Mouse (Mus musculus): ENCODE measurements around the gene Osgin1. TPM values are rescaled to one million over a fixed set of nuclear protein-coding genes. Genes with fewer than 3 reads are reported as not detected.

Osgin1 gene
- polyA plus RNA-seq, 1 experiment: 115 TPM

- no peak for DNase-seq
- no peak for TF ChIP-seq CTCF (conservative IDR thresholded peaks at IDR 0.05; ENCODE audit: insufficient read depth, insufficient read length, low read depth, low read length)
- no peak for TF ChIP-seq POLR2A (IDR thresholded peaks at IDR 0.05; ENCODE audit: low read depth, low read length)
- Histone ChIP-seq H3K36me3 (ENCODE audit: control insufficient read depth, insufficient read depth, low read length) (no peaks in the 10 kb centered on the region; the same call in 1 of the 2 replicates), H3K27me3 (replicated peaks; ENCODE audit: control insufficient read depth, insufficient read depth, low read length) (no peaks in the 10 kb centered on the region), H3K27ac (ENCODE audit: insufficient read depth, low read depth, low read length) (peak overlapping the region; percentile 14; the same call in 1 of the 2 replicates), H3K4me1 (ENCODE audit: control insufficient read depth, insufficient read depth, low read length) (peaks cover 21% of the 10 kb centered on the region), H3K4me3 (ENCODE audit: insufficient read depth, low read depth, low read length) (no peak overlapping the region)
- WGBS: 87% methylated on average over 10 of the region's 10 CpGs
Observed at GRCm38 (mm10) chr8:119436331-119436730, 2.4 kb downstream of the Osgin1 start.

- WGBS: 9% methylated on average over 9 of the region's 9 CpGs
- Histone ChIP-seq H3K27me3 (replicated peaks; ENCODE audit: control insufficient read depth, insufficient read depth, low read length) (no peaks in the 10 kb centered on the region), H3K27ac (ENCODE audit: insufficient read depth, low read depth, low read length) (peak overlapping the region; percentile 86), H3K4me3 (ENCODE audit: insufficient read depth, low read depth, low read length) (peak overlapping the region; percentile 80), H3K36me3 (ENCODE audit: control insufficient read depth, insufficient read depth, low read length) (no peaks in the 10 kb centered on the region; the same call in 1 of the 2 replicates), H3K4me1 (ENCODE audit: control insufficient read depth, insufficient read depth, low read length) (peaks cover 22% of the 10 kb centered on the region)
- peak; percentile 99 for TF ChIP-seq POLR2A (IDR thresholded peaks at IDR 0.05; ENCODE audit: low read depth, low read length)
- no peak for TF ChIP-seq CTCF (conservative IDR thresholded peaks at IDR 0.05; ENCODE audit: insufficient read depth, insufficient read length, low read depth, low read length)
- peak; percentile 95 for DNase-seq
Observed at GRCm38 (mm10) chr8:119436933-119437332, 3.0 kb downstream of the Osgin1 start.

GRCm38 (mm10) chr8:119437506-119437905, 3.6 kb downstream of the Osgin1 start:
- H3K4me3 ChIP-seq (ENCODE audit: insufficient read depth, low read depth, low read length): peak overlapping the region; percentile 80
- no peaks in the 10 kb centered on the region; the same call in 1 of the 2 replicates for H3K36me3 ChIP-seq (ENCODE audit: control insufficient read depth, insufficient read depth, low read length)
- peak; percentile 61 for DNase-seq
- no peaks in the 10 kb centered on the region for H3K27me3 ChIP-seq (replicated peaks; ENCODE audit: control insufficient read depth, insufficient read depth, low read length)
- peaks cover 18% of the 10 kb centered on the region for H3K4me1 ChIP-seq (ENCODE audit: control insufficient read depth, insufficient read depth, low read length)
- peak overlapping the region; percentile 86 for H3K27ac ChIP-seq (ENCODE audit: insufficient read depth, low read depth, low read length)
- WGBS: 35% methylated on average over 11 of the region's 11 CpGs
- TF ChIP-seq CTCF (conservative IDR thresholded peaks at IDR 0.05; ENCODE audit: insufficient read depth, insufficient read length, low read depth, low read length): no peak
- TF ChIP-seq POLR2A (IDR thresholded peaks at IDR 0.05; ENCODE audit: low read depth, low read length): no peak

- H3K27ac ChIP-seq (ENCODE audit: insufficient read depth, low read depth, low read length): peak overlapping the region; percentile 15; the same call in 1 of the 2 replicates
- H3K4me1 ChIP-seq (ENCODE audit: control insufficient read depth, insufficient read depth, low read length): peaks cover 16% of the 10 kb centered on the region
- DNase-seq: peak; percentile 83
- no peaks in the 10 kb centered on the region for H3K27me3 ChIP-seq (replicated peaks; ENCODE audit: control insufficient read depth, insufficient read depth, low read length)
- peak overlapping the region; percentile 38 for H3K4me3 ChIP-seq (ENCODE audit: insufficient read depth, low read depth, low read length)
- TF ChIP-seq CTCF (conservative IDR thresholded peaks at IDR 0.05; ENCODE audit: insufficient read depth, insufficient read length, low read depth, low read length) (no peak), POLR2A (IDR thresholded peaks at IDR 0.05; ENCODE audit: low read depth, low read length) (no peak)
- peaks cover 1% of the 10 kb centered on the region for H3K36me3 ChIP-seq (ENCODE audit: control insufficient read depth, insufficient read depth, low read length)
- 59% methylated on average over 6 of the region's 6 CpGs for WGBS
Observed at GRCm38 (mm10) chr8:119438876-119439275, 5.0 kb downstream of the Osgin1 start.

- no peak for TF ChIP-seq POLR2A (IDR thresholded peaks at IDR 0.05; ENCODE audit: low read depth, low read length)
- no peak for TF ChIP-seq CTCF (conservative IDR thresholded peaks at IDR 0.05; ENCODE audit: insufficient read depth, insufficient read length, low read depth, low read length)
- H3K27me3 ChIP-seq (replicated peaks; ENCODE audit: control insufficient read depth, insufficient read depth, low read length): no peaks in the 10 kb centered on the region
- H3K4me3 ChIP-seq (ENCODE audit: insufficient read depth, low read depth, low read length): peak overlapping the region; percentile 38
- H3K4me1 ChIP-seq (ENCODE audit: control insufficient read depth, insufficient read depth, low read length): peaks cover 16% of the 10 kb centered on the region
- 74% methylated on average over 2 of the region's 2 CpGs for WGBS
- H3K36me3 ChIP-seq (ENCODE audit: control insufficient read depth, insufficient read depth, low read length): peaks cover 1% of the 10 kb centered on the region
- H3K27ac ChIP-seq (ENCODE audit: insufficient read depth, low read depth, low read length): 0 out of 2 replicates have a peak overlapping the region, but pooled peaks have one; percentile 19
- no peak for DNase-seq
Observed at GRCm38 (mm10) chr8:119439424-119439823, 5.5 kb downstream of the Osgin1 start.

- Histone ChIP-seq H3K36me3 (ENCODE audit: control insufficient read depth, insufficient read depth, low read length) (peaks cover 1% of the 10 kb centered on the region), H3K4me1 (ENCODE audit: control insufficient read depth, insufficient read depth, low read length) (peaks cover 16% of the 10 kb centered on the region), H3K4me3 (ENCODE audit: insufficient read depth, low read depth, low read length) (peak overlapping the region; percentile 25), H3K27ac (ENCODE audit: insufficient read depth, low read depth, low read length) (peak overlapping the region; percentile 42), H3K27me3 (replicated peaks; ENCODE audit: control insufficient read depth, insufficient read depth, low read length) (no peaks in the 10 kb centered on the region)
- TF ChIP-seq CTCF (conservative IDR thresholded peaks at IDR 0.05; ENCODE audit: insufficient read depth, insufficient read length, low read depth, low read length) (no peak), POLR2A (IDR thresholded peaks at IDR 0.05; ENCODE audit: low read depth, low read length) (no peak)
- WGBS: 52% methylated on average over 7 of the region's 7 CpGs
- DNase-seq: no peak
Observed at GRCm38 (mm10) chr8:119439893-119440249, 5.9 kb downstream of the Osgin1 start.

- peak; percentile 96 for DNase-seq
- TF ChIP-seq POLR2A (IDR thresholded peaks at IDR 0.05; ENCODE audit: low read depth, low read length): no peak
- peak; percentile 77 for TF ChIP-seq CTCF (conservative IDR thresholded peaks at IDR 0.05; ENCODE audit: insufficient read depth, insufficient read length, low read depth, low read length)
- Histone ChIP-seq H3K27me3 (replicated peaks; ENCODE audit: control insufficient read depth, insufficient read depth, low read length) (no peaks in the 10 kb centered on the region), H3K36me3 (ENCODE audit: control insufficient read depth, insufficient read depth, low read length) (peaks cover 1% of the 10 kb centered on the region), H3K4me3 (ENCODE audit: insufficient read depth, low read depth, low read length) (peak overlapping the region; percentile 25), H3K27ac (ENCODE audit: insufficient read depth, low read depth, low read length) (peak overlapping the region; percentile 83), H3K4me1 (ENCODE audit: control insufficient read depth, insufficient read depth, low read length) (peaks cover 16% of the 10 kb centered on the region)
- WGBS: 16% methylated on average over 16 of the region's 16 CpGs
Observed at GRCm38 (mm10) chr8:119440250-119440951, 6.5 kb downstream of the Osgin1 start.
